Mouse (Mus musculus) CD4-positive helper T cell, adult 2 months (primary cell): ENCODE results near the gene Lrrc1.
A peak's percentile ranks its signal among the peaks of the same experiment; 100 is the strongest.

Experiments
- DNase-seq: peaks from one replicate; pipeline ENCODE4 v3.0.0-alpha.2; 2012; ENCODE audit warnings: low read depth, missing footprints, low spot score

Lrrc1 gene

GRCm38 (mm10) chr9:77502171-77502547 is 42.5 kb downstream of the Lrrc1 start:
- no peak for DNase-seq

GRCm38 (mm10) chr9:77499084-77499483 is 45.6 kb downstream of the Lrrc1 start:
- no peak for DNase-seq

- DNase-seq = no peak
Measured at GRCm38 (mm10) chr9:77498406-77498805, 46.3 kb downstream of the Lrrc1 start.

GRCm38 (mm10) chr9:77497173-77497572 is 47.5 kb downstream of the Lrrc1 start:
- DNase-seq = no peak

GRCm38 (mm10) chr9:77496540-77497062 is 48.1 kb downstream of the Lrrc1 start:
- DNase-seq = no peak

GRCm38 (mm10) chr9:77494307-77494706 is 50.4 kb downstream of the Lrrc1 start:
- no peak for DNase-seq

GRCm38 (mm10) chr9:77488611-77489010 is 56.1 kb downstream of the Lrrc1 start:
- DNase-seq = no peak

- DNase-seq = no peak
Measured at GRCm38 (mm10) chr9:77487427-77487826, 57.2 kb downstream of the Lrrc1 start.

GRCm38 (mm10) chr9:77485915-77486314 is 58.8 kb downstream of the Lrrc1 start:
- DNase-seq = no peak

- DNase-seq = no peak
Measured at GRCm38 (mm10) chr9:77484751-77485150, 59.9 kb downstream of the Lrrc1 start.

- DNase-seq = no peak
Measured at GRCm38 (mm10) chr9:77483559-77483958, 61.1 kb downstream of the Lrrc1 start.

GRCm38 (mm10) chr9:77482281-77482680 is 62.4 kb downstream of the Lrrc1 start:
- DNase-seq = no peak

GRCm38 (mm10) chr9:77481380-77481779 is 63.3 kb downstream of the Lrrc1 start:
- no peak for DNase-seq

GRCm38 (mm10) chr9:77480574-77481319 is 63.9 kb downstream of the Lrrc1 start:
- no peak for DNase-seq

- DNase-seq = no peak
Measured at GRCm38 (mm10) chr9:77480001-77480400, 64.7 kb downstream of the Lrrc1 start.

GRCm38 (mm10) chr9:77478166-77478920 is 66.3 kb downstream of the Lrrc1 start:
- DNase-seq = no peak

GRCm38 (mm10) chr9:77474535-77474934 is 70.1 kb downstream of the Lrrc1 start:
- DNase-seq = no peak

GRCm38 (mm10) chr9:77472557-77472956 is 72.1 kb downstream of the Lrrc1 start:
- DNase-seq = no peak

GRCm38 (mm10) chr9:77471646-77472220 is 72.9 kb downstream of the Lrrc1 start:
- DNase-seq = no peak

GRCm38 (mm10) chr9:77469791-77470607 is 74.7 kb downstream of the Lrrc1 start:
- peak; percentile 60 for DNase-seq

- DNase-seq = peak; percentile 35
Measured at GRCm38 (mm10) chr9:77466926-77467325, 77.7 kb downstream of the Lrrc1 start.

- DNase-seq = no peak
Measured at GRCm38 (mm10) chr9:77465401-77465800, 79.3 kb downstream of the Lrrc1 start.
